Mouse (Mus musculus) left cerebral cortex, postnatal 36 days (tissue): Measurements from ENCODE around the gene Zfp287. TPM values are rescaled to one million over a fixed set of nuclear protein-coding genes. Genes with fewer than 3 reads are reported as not detected.

Experiments used
- DNase-seq, 2 experiments: peaks; one replicate each; pipeline ENCODE4 v3.0.0; 2021 to 2022; ENCODE audit warnings: low spot score in 2 of 2, mixed read lengths in 1 of 2
- intact Hi-C: fragments of 180-260 bp; cut with DNase I; formaldehyde crosslinking; loops from one replicate; pipeline ENCODE4 v1.15.1; 2025
- total RNA-seq, 2 experiments: library from RNA; stranded (reverse); gene quantifications; 2 replicates each; pipeline ENCODE4 v1.2.3; 2021

The Zfp287 gene
- total RNA-seq, 2 experiments from 2014 or later: 14.0 to 19.1 TPM

- DNase-seq: no peak
- intact Hi-C loops: no loop called here
Observed at GRCm38 (mm10) chr11:62728276-62728675, 3.4 kb downstream of the Zfp287 start.

- intact Hi-C loops: no loop called here
- DNase-seq: no peak
Observed at GRCm38 (mm10) chr11:62710657-62711056, 21.0 kb downstream of the Zfp287 start.

- intact Hi-C loops: no loop called here
- DNase-seq: no peak
Observed at GRCm38 (mm10) chr11:62708252-62708651, 23.5 kb downstream of the Zfp287 start.

- intact Hi-C loops: no loop called here
- DNase-seq: no peak
Observed at GRCm38 (mm10) chr11:62706141-62706540, 25.6 kb downstream of the Zfp287 start.

- DNase-seq: no peak
- intact Hi-C loops: no loop called here
Observed at GRCm38 (mm10) chr11:62701218-62701617, 30.5 kb downstream of the Zfp287 start.

- intact Hi-C loops: no loop called here
- DNase-seq: no peak
Observed at GRCm38 (mm10) chr11:62699749-62700148, 32.0 kb downstream of the Zfp287 start.

- intact Hi-C loops: no loop called here
- no peak for DNase-seq
Observed at GRCm38 (mm10) chr11:62695126-62695525, 36.6 kb downstream of the Zfp287 start.

GRCm38 (mm10) chr11:62693299-62694184 lies 38.2 kb downstream of the Zfp287 start:
- DNase-seq: no peak
- intact Hi-C loops: no loop called here

- no peak for DNase-seq
- intact Hi-C loops: no loop called here
Observed at GRCm38 (mm10) chr11:62691592-62691991, 40.1 kb downstream of the Zfp287 start.

GRCm38 (mm10) chr11:62679954-62680353 lies 51.8 kb downstream of the Zfp287 start:
- intact Hi-C loops: no loop called here

GRCm38 (mm10) chr11:62678778-62679354 lies 52.8 kb downstream of the Zfp287 start:
- intact Hi-C loops: no loop called here
- no peak for DNase-seq

More at GRCm38 (mm10) chr11:62679954-62680353, 51.8 kb downstream of the Zfp287 start:
- DNase-seq: no peak

GRCm38 (mm10) chr11:62676290-62676596 lies 55.5 kb downstream of the Zfp287 start:
- intact Hi-C loops: no loop called here
- DNase-seq: no peak

- intact Hi-C loops: loop anchor here (1.0 kb wide), 1 partner anchor 62 kb away; no protein-coding TSS in a partner anchor
- DNase-seq: peak; percentile 56 to 57
Observed at GRCm38 (mm10) chr11:62675480-62676289, 56.0 kb downstream of the Zfp287 start.

- DNase-seq: no peak
- intact Hi-C loops: no loop called here
Observed at GRCm38 (mm10) chr11:62670006-62670405, 61.7 kb downstream of the Zfp287 start.

GRCm38 (mm10) chr11:62669471-62669870 lies 62.2 kb downstream of the Zfp287 start:
- peak; percentile 75 to 76 for DNase-seq
- intact Hi-C loops: no loop called here

- intact Hi-C loops: no loop called here
- DNase-seq: no peak
Observed at GRCm38 (mm10) chr11:62668986-62669385, 62.7 kb downstream of the Zfp287 start.

GRCm38 (mm10) chr11:62664250-62664649 lies 67.5 kb downstream of the Zfp287 start:
- intact Hi-C loops: no loop called here
- no peak for DNase-seq

GRCm38 (mm10) chr11:62660885-62661284 lies 70.8 kb downstream of the Zfp287 start:
- intact Hi-C loops: no loop called here
- DNase-seq: no peak

- intact Hi-C loops: no loop called here
- no peak for DNase-seq
Observed at GRCm38 (mm10) chr11:62652080-62652479, 79.6 kb downstream of the Zfp287 start.

GRCm38 (mm10) chr11:62651563-62651962 lies 80.1 kb downstream of the Zfp287 start:
- intact Hi-C loops: no loop called here
- no peak for DNase-seq
